Mouse (Mus musculus) heart, adult 11 months (tissue): ENCODE data around the gene Nr2f1.
"Not testable (repeated sequence)": the region's sequence is repeated elsewhere in the genome, so short reads cannot be mapped to it uniquely, and the experiment has no call there.

Experiments
- DNase-seq: peaks from one replicate; pipeline ENCODE4 v3.0.0; 2022

Nr2f1 gene

DNA sequence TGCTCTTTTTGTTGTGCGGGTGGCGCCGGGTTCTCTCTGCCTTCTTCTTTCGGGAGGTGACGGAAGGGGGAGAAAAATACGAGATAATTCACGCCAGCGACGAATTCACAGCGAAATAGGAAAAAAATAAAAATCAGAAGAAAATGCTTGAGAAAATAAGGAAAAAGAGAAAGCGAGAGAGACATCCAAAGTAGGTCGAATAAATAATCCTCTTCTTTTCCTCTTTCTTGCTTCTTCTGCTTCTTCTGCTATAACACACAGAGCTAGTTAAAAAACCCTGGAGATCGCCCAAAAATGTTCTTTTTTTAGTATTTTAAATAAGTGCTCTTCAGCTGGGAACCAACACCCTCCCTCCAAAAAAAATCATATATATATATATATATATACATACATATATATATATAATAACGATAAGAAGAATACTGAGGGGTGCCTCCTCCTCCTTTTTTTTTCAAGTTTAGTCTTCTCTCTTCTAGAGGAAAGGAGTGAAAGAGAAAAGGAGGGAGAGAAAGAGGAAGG, at the start of gene Nr2f1:
Nr2f1 (minus strand) TSS at position 116 of the 519 bp plus-strand sequence.
- DNase-seq, result no peak

DNA sequence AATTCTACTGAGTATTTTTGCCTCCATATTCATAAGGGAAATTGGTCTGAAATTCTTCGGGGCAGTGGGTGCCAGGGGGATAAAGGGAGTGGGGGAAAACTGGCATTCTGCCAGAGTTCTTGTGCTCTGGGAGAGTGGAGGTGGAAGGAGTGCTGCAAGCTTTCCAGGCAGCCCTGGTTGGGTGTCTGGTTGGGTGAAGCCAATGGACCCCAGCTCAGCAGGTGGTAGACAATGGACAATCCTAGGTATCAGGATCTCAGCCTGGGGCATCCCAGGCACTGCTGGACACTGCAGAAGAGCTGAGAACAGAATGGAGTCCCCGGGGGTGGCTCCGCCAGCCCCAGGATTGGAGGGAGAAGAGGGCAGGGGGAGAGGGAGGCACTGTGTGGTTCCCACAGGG, 22.1 kb upstream of the Nr2f1 start:
- DNase-seq, result peak; percentile 71

DNA sequence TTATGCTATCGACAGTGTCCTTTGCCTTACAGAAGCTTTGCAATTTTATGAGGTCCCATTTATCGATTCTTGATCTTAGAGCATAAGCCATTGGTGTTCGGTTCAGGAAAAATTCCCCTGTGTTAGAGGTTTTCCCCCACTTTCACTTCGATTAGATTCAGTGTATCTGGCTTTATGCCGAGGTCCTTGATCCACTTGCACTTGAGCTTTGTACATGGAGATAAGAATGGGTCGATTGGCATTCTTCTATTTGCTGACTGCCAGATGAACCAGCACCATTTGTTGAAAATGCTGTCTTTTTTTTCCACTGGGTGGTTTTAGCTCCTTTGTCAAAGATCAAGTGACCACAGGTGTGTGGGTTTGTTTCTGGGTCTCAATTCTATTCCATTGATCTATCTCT, 20.7 kb upstream of the Nr2f1 start:
- not testable (repeated sequence) for DNase-seq

DNA sequence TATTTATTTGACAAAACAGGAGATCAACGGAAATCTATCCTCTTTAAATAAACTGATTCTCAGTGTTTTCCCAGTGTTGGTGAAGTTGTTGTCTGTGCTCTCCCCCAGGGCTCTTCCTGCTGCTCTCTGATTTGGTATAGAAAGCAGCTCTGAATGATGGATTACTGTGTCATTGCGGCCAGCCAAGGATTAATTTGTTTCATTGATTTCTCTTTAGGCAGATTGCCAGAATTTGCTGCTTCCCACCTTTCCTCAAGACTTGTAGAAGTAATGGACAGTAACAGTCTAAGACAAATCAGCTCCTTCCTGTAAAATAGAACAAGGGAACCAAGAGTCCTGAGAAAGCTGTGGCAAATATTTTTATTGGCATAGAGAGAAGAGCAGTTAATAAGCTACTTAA, 15.7 kb upstream of the Nr2f1 start:
- DNase-seq, result no peak

DNA sequence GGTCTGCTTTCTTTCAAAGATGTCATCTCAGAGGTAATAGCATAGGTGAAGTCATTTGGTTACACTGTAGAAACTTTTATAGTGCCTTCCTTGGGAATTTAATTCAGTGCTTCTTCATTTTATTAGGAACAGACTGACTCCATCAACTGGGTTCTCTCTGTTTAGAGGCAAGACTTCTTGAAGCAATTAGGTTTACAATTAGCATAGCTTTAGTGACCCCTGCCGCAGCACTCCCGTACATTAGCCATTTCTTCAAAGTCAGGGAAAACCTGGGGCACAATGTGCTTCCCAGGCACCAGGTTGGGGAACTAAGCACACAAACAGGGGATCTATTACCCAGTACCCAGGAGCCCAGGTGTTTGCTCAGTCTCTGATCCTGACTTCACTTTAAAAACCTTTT, 13.6 kb upstream of the Nr2f1 start:
- no peak for DNase-seq

DNA sequence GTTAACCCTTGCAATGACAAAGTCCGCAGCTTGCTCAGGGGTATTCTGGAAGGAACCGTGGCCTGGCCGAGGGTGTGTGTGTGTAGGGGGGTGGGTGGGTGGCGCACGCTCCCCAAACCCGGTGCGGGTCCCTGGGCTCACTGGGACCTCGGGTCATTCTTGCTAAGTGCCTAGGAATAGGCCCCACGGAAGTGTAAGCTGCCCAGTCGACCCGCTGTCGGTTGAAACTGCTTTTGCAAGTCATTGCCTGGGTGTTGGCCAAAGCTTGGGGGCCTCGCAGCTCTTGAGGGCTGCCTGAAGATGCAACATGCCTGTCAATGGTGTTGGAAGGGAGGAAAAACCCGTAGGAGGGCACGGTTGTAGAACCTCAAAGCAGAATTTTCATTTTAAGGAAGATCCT, 12.6 kb upstream of the Nr2f1 start:
- peak; percentile 68 for DNase-seq

DNA sequence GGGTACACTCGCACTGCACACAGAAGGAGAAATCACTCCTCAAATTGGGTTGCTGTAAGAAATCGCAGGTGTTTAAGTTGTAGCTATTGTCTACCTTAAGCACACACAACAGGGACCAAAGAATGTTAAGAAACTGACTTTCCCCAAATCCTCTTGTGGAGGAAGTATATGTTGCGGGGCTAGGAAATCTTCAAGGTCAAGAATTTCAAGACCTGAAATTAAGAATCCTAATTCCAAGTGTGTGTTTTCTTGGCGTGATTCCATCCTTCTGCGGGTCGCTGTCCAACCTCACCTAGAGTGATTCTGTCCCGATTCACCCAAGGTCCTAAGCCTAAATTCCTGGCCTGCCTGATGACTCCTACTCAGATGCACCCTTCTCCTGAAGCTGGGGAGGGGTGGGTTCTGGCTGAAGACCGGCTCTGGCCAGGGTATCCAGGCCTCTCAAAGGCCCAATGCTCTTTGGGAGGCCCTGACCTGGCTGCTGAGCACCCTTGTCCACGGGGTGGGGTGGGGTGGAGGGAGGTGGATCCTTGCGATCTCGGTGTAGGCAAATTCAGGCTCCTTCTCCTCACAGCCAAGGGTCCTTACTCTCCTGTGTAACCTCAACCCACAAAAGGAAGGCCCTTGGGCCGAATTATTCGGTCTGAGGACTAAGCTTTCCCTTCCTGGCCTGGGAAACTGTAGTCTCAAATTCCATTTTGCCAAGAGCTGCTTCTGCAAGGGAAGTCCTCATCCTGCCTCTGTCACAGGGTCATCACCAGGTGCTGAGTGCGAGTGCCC, 11.9 kb upstream of the Nr2f1 start:
- no peak for DNase-seq

DNA sequence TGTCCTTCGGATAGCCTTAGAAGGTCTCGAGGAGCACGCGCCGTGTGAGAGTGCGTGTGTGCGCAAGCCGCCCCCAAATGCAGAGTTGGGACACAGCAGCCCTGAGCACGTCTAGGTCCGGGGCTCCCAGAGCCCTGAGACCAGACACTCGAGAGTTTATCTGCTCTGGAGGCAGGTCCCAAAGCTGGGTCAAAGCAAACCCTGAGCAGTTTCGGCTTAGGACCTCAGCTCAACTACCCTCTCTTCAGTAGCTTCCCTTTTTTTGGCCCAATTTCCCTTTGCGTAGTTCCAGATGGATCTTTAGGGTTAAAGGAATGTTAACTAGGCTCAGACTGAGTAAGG, 11.2 kb upstream of the Nr2f1 start:
- DNase-seq, result peak; percentile 75

DNA sequence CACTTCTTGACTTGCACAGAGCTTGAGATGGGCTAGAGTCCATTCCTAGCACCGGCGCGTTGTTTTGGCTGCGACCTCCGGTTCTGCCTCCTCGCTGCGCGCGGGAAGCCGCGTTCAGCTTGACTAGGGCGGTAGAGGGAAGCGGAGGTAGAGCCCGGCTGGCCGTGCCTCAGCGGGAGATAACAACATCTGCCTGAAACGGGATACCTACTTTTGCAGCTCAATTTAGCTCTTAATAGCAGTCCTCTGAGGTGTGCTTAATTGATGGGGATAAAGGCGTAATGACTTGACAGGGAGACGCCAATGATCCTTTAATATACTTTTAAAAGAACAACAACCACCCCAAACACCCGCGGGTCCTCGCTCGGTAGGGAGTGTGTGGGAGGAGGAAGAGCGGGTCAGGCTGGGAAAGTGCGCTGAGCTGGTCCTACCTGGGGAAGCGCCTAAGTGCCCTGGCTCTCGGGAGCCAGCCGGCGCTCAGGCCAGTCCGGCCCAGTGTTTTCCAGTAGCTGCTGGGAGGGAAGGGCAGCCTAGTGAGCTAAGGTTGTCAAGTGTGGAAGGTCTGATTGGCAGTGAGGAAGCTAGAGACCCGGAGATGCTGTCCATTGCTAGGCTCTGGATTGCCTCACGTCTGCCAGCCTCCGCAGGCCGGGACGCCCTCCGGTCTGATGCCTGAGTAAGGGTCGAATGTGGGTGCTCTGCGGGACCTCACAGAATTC, 10.6 kb upstream of the Nr2f1 start:
- DNase-seq, result peak; percentile 89

DNA sequence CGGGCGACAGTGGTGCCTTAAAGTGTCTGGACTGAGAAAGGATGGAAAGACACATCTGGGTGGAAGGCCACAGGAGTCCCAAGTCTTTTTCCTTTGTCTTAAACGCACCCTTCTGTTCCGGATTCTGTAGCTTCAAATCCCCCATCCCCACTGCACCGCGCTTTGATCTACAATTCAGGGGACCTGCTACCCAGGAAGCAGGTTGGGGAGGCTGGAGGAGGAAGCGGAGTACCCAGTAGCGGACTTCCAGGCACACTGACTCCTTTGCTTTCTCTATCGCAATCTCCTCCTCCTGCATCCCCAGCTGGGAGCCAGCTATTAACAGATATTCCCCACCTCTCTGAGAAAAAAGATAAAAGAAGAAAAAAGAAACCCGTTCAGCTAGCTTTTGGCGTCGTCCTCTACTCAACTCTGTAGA, 10.1 kb upstream of the Nr2f1 start:
- DNase-seq, result peak; percentile 79

DNA sequence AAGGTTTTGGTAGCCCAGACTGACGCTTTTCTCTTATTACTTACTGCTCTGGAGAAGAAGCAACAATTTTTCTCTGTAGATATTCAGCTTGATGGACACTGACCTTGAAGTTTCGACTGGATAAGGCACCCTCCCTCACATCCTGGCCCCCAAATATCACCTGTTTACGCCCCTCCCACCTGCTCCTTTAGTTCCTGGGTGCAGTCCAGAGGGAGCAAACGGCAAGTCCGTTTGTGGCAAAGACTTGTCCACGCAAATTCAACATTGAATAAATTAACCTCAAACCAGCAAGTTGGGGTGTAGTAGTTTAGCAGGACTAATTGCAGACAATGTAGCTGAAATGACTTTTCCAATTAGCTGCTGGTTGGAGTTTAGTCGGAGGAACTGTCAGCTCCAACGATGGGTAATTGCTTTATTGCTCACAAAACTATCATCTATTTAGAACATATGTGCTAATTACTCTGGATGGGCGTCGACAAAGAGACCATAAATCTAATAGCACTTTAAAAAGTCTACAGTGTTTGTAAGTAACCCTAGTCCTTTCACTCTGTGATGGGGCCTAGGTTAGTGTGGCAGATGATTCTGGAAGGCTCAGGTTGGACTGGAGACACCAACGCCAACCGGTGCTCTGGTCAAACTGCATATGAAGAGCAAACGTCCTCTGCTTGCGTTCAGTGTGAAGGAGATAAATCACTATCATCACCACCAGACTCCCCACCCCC, 9.3 kb upstream of the Nr2f1 start:
- DNase-seq, result peak; percentile 64

DNA sequence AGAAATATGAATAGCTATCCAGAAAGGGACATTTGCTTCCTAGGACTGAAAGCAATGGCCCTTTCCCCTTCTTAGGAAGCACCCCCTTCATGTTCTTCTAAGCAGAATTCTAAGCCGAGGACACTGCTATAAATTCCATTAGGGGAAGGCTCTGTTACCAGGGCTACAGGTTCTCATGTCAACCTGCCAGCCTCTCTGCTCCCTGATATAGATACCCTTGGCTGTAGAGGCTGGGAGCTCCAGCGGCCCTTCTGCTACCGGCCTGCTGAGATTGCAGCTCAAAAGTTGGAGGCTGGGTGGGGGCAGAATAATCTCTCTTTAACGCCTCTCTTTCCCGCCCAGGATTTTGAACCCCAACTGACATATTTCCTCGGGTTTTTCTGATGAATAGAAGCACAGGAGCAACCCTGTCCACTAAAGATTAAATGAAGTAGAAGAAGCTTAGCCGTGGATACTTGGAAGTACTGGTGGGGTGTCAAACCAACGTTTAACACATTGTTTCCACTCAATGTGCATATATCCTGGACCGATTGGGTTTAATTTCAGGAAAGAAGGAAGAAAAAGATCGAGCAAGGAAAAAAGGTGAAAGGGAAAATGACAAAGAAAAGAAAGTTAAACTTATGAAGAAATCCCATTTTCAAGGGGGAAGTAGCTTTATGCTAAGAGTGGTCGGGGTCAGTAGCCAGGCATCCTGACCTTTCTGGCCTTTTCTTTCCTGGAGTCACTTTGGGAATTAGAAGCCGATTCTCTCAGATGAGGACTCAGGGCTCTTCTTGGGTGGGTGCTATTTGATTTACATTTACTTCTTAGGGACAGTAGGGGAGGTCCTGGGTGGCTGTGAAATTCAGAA, 8.5 kb upstream of the Nr2f1 start:
- peak; percentile 82 for DNase-seq

DNA sequence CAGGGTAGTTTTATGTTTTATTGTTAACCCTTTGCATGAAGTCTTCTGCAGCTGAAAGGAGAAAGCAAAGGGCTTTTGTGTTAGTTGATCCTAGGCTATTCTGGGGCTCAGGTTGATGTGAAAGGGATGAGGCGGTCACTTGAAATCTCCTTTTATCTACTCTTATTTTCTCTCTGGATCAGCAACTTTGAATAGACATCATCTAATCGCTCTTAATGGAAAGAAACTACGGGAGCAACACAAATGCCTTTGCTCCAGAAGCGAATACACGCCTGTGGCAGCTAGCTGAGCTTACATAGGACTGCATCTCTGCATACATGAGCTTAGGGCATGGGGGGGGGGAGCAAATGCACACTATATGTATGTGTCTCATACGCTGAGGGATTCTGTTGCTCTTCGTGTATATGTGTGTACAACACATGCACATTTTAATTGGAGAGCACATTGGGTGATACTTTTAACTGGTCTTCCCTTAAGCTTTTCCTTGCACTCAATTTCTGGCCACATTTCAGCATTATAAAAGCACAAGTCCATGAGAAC, 7.4 kb upstream of the Nr2f1 start:
- peak; percentile 37 for DNase-seq

DNA sequence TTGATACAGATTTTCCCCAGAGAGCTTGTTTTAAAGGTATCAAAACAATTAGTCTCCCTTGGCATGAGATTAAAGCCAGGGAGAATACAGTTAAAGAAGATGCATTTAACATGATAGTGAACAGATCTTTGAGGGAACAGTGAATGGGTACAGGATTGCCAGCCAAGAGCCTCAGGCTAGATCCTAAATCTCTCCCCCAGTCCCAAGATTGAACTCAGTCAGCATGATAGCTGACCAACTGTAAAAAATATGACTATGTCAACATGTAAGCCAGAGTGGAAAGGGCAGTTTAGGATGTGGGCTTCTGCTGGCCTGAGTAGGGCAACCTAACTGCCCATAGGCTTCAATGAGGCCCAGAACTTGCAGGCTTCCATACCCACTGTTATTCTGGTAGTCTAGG, 5.9 kb upstream of the Nr2f1 start:
- DNase-seq, result peak; percentile 71

DNA sequence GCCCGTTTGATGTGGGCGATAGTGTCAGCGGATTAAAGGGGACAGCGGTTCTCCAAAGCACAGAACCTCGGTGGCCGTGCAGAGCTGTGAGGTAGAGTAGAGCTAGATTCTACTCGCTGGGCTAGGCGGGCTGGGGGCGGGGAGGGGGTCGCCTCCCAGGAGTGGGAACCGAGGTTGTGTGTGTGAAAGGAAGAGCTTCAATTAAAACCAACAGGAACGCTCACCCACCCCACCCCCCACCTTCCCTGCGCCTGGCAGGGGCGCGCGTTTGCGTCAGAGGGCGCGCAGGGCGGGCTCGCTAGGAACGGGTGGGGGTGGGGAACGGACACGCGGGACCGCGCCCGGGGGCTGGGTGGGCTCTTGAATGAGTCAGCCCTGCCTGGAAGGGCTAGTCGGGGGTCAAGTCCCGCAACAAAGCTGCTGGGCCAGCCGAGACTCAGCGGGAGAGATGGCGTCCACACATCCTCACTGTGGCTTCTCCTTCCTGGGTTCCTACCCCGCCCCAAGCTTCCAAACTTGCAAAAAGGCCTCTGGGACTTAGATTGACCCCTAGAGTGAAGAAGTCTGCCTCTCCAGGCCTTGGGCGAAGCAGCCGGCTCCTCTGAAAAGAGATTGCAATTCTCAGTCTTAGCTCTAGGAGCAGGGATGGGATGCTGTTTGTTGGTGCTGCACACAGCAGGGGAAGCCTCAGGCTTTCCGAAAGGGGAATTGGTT, 3.9 kb upstream of the Nr2f1 start:
- DNase-seq, result peak; percentile 97

DNA sequence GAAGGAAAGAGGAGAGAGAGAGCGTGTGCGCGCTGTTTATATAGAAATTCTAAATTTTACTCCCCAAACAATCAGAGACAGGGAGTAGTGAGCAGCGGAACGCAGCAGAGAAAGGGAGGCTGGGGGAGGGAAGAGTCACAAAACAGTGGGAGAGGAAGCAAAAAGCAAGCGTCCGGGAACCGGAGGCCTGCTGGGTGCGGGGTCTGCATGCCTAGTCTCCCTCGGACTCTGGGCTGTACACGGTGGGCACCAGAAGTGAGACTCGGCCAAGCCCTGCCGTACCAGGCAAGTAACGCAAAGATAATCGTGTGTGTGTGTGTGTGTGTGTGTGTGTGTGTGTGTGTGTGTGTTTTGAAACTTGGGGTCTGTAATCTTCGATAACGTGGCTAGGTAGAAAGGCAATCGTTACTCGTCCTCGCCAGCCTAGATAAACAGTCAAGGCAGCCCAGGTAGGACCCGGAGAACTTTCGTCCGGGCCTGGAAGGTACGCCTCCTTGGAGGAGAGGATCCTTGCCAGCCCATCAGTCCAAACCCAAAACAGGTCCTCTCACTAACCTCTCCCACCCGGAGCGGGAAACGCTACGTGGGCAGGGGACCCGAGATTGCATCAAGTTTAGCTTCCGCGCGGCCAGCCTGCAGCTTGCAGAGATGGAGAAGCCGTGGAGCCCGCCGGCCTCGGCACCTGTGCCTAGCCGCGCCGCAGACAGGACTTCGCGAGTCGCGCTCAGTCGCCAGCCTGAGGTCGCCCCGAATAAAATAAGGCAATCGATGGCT, 3.2 kb upstream of the Nr2f1 start:
- DNase-seq, result peak; percentile 92

DNA sequence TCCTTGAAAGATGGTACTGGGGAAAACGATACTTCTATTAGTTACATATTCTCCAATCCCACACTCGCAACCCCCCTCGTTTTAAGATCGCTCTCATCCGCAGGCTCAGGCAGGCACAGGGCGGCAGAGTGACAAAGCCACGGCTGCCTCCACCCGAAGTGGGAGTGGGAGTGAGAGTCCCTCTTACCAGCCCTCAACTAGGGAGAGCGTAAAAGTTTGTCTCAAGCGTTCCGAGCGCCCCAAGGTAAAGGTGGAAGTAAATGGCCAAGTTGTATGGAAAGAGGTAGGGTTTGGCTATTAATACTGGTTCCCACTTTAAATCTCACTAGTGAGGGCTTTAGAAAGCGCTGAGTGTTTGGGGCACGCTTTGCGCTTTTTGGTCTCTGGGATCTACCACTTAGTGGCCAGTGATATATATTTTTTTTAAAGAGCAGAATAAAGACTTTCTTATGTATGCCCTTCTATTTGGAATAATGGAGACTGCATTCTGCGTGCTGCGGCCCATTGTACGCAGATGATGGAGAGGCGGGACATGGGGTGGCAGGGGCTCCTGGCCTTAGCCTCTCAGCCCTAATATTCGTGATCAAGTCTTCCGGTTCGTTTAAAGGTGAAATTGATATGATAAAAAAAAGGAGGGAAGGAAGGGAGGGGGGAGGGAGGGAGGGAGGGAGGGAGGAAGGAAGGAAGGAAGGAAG, 2.5 kb upstream of the Nr2f1 start:
- DNase-seq, result peak; percentile 76

DNA sequence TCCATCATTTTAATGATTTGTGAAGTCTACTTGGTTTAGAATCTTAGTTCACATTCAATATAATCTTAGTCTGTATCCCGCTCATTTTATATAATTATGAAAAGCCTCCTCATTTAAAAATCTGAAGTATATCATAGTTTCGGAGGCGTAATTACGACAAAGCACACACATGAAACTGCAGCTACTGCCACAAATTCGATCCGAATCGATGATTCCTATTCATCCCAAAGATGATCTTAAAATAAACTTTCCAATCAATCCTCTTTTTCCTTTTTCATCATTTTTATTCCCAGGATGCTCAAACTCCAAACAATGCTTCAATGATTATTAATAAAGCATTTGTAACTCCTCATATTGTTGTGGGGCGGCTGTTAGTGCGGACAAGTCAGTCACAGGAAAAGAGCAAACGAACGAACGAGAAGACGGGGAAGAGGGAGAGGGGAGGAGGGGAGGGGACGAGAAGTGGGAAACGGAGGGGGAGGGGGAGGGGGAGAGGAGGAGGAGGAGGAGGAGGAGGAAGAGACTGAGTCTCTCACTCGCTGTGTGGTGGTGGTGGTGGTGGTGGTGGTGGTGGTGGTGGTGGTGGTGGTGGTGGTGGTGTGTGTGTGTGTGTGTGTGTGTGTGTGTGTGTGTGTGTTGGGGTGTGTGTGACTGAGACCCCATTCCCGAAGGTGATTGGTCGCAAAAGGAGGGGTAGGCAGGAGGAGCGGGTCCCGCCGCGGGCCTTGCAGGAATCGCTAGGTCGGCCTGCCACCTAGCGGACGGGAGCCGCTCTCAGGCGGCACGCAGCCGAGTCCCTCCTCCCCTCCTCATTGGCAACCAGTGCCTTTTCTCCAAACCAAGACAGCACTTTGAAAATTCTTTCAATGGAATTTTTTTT, 1.7 kb upstream of the Nr2f1 start:
- DNase-seq, result peak; percentile 99

DNA sequence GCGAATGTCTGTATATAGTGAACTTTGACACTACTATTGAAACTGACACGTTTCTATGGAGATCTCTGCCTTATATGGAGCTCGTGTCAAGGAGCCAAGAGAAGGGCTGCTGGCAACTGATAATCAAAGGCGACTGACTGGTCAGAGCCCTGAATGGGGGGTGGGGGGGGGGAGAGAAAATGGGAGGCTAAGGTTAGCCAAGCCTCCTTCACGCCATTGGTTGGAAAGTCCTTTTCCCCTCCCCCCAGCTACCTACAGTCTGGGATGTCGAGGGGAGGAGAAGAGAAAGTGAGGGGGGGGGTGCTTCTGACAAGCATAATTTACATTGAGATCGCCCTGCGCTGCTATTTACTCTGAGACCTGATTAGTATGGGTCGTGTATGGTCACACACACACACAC, 850 bp upstream of the Nr2f1 start:
- DNase-seq, result peak; percentile 95
